Mouse (Mus musculus): ENCODE data around the gene Cux1. TPM values are rescaled to one million over a fixed set of nuclear protein-coding genes. Genes with fewer than 3 reads are reported as not detected.

The Cux1 gene
- polyA plus RNA-seq, 1 experiment, result 39.7 TPM

DNA sequence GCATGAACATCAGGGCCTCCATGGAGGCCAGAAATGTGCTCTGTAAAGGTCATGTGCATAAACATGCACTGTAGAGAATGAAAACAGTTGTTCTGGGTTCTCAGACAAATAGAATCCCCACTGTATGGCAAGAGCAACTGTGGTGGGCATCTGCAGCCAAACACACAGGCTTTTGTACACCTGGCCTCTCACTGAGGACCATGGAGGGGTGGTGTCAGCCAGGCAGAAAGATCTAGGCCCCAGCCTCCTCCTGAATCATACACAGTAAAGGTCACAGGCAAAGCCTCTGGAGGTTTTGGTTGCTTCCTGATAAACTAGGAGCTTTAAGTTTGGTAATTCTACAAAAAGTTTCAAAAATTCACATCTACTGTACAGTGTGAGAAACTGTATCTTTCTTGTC is 38.1 kb downstream of the Cux1 start:
- TF ChIP-seq GATA1 (IDR thresholded peaks at IDR 0.05; ENCODE audit: borderline replicate concordance, low read length) (no peak), FLI1 (IDR thresholded peaks at IDR 0.05; ENCODE audit: low read length) (no peak)
- Histone ChIP-seq H3K9me3 (no peaks in the 10 kb centered on the region), H3K4me1 (peaks cover 82% of the 10 kb centered on the region)

DNA sequence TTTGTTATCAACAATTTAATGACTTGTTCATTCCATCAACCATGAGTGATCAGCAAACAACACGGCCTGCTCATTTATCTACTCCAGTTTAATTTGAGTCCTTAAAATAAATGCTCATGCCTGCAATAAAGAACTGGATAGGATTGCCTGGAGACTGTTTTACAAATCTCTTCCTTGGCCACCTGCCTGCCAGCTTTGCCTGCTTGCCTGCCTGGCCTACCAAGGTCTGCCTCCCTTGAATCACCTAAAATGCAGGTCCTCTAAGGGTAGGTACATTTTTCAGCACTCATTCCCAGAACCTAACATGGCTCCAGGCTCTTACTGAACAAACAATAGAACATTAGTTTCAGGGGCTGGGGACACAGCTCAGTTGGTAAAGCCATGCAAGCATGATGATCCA is 39.4 kb downstream of the Cux1 start:
- Histone ChIP-seq H3K36me3 (replicated peaks; ENCODE audit: low read length) (peaks cover 40% of the 10 kb centered on the region), H3K9me3 (no peaks in the 10 kb centered on the region), H3K27me3 (replicated peaks) (no peaks in the 10 kb centered on the region), H3K4me3 (replicated peaks) (no peak overlapping the region), H3K4me1 (peaks cover 77% of the 10 kb centered on the region)
- TF ChIP-seq FLI1 (IDR thresholded peaks at IDR 0.05; ENCODE audit: low read length), result no peak
- no peak for TF ChIP-seq GATA1 (IDR thresholded peaks at IDR 0.05; ENCODE audit: borderline replicate concordance, low read length)

More for the DNA sequence above, 38.1 kb downstream of the Cux1 start:
- H3K4me3 ChIP-seq (replicated peaks), result no peak overlapping the region
- H3K27me3 ChIP-seq (replicated peaks), result no peaks in the 10 kb centered on the region
- peaks cover 40% of the 10 kb centered on the region for H3K36me3 ChIP-seq (replicated peaks; ENCODE audit: low read length)

DNA sequence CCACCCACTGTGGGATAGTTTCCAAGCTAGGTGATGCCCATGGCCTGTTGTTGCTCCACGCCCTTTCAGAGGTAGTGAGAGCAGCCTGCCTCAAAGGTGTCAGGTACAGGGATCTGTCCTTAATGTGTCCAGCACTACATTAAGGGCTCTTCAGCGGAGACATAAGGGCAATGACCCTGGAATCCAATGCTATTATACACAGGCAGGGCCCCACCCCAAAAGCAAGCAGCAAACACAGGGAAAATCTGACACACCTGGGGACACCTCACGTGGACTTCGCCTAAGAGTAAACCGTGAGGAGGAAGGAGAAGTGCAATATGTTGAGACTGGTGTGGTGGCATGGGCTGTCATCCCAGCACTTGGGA is 40.8 kb downstream of the Cux1 start:
- Histone ChIP-seq H3K4me1 (peaks cover 75% of the 10 kb centered on the region), H3K9me3 (no peaks in the 10 kb centered on the region), H3K36me3 (replicated peaks; ENCODE audit: low read length) (peaks cover 39% of the 10 kb centered on the region), H3K27me3 (replicated peaks) (no peaks in the 10 kb centered on the region), H3K4me3 (replicated peaks) (no peak overlapping the region)
- TF ChIP-seq FLI1 (IDR thresholded peaks at IDR 0.05; ENCODE audit: low read length) (no peak), GATA1 (IDR thresholded peaks at IDR 0.05; ENCODE audit: borderline replicate concordance, low read length) (no peak)

DNA sequence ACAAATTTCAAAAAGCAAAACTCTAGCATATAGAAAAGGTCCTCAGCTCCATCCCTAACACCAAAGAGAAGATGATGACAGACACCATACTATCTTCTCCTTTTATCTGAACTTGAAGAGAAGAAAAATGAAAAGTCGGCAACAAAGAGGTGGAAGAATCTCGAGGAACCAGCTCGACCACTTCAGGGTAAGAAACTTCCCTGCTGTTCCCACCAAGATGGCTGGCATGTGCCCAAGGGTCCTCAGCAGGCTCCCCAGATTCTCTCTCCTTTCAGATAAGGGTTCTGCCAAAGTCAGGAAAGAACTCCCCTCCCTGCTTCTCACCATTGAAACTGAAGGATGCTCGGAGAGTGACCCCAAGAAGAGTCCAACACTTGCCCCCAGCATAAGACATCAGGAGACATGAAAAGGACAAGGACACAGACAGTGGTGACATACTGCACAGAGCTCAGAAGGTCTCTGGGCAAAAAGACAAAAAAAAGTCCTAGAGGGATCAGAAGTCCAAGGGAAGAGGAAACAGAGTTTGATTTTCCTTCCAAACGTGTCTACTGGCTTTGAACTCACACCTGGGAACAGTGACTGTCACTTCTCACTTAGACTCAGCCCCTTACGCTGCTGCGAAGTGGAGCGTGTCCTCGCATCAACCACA is 41.3 kb downstream of the Cux1 start:
- H3K36me3 ChIP-seq (replicated peaks; ENCODE audit: low read length), result peaks cover 39% of the 10 kb centered on the region
- no peaks in the 10 kb centered on the region for H3K9me3 ChIP-seq
- H3K4me3 ChIP-seq (replicated peaks), result no peak overlapping the region
- TF ChIP-seq FLI1 (IDR thresholded peaks at IDR 0.05; ENCODE audit: low read length), result no peak
- no peak for TF ChIP-seq GATA1 (IDR thresholded peaks at IDR 0.05; ENCODE audit: borderline replicate concordance, low read length)
- no peaks in the 10 kb centered on the region for H3K27me3 ChIP-seq (replicated peaks)
- H3K4me1 ChIP-seq, result peaks cover 71% of the 10 kb centered on the region

DNA sequence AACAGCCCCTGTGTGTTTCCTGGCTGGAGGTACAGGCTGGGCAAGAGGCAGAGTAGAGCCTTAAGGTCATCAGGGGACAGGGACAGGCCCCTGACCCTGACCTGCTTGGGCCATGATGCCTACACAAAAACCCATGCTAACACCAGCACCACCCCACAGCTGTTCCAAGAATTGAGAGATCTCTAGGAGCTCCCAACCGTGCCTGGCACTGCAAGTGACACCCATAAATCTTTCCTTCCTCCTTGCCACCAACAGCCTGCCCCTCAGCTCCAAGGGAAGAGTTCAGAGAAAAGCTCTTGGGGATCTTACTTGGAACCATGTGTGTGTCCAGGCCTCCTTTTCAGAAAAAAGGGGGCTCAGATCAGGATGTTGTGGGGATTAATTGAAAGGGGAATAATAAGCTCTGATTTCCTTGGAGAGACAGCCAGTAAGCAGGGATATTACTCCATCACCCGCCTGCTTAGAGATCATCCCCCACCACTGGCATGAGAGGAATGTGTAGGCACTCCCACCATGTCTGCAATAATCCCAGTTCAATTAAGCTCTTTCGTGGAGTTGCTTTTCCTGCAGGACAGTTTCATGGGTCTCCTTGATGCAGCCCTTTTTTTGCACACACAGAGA is 44.3 kb downstream of the Cux1 start:
- TF ChIP-seq GATA1 (IDR thresholded peaks at IDR 0.05; ENCODE audit: borderline replicate concordance, low read length) (no peak), FLI1 (IDR thresholded peaks at IDR 0.05; ENCODE audit: low read length) (no peak)

DNA sequence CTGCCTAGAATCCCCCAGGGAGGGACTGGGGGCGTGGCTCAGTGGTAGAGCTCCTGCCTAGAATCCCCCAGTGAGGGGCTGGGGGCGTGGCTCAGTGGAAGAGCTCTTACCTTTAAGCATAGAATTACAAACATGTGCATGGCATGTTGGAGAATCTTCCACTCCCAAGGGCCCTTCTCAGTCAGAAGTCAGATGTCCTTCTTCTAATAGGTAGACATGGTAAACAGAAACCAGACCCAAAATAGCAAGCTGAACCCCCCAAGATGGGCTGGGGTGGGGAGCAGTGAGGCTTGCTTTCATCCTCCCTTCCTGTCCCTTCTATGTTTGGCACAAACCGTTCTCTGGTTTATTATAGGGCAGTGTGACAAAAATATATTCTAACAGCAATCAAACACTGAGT is 45.6 kb downstream of the Cux1 start:
- TF ChIP-seq FLI1 (IDR thresholded peaks at IDR 0.05; ENCODE audit: low read length) (no peak), GATA1 (IDR thresholded peaks at IDR 0.05; ENCODE audit: borderline replicate concordance, low read length) (no peak)
- Histone ChIP-seq H3K4me1 (peaks cover 67% of the 10 kb centered on the region), H3K36me3 (replicated peaks; ENCODE audit: low read length) (peaks cover 14% of the 10 kb centered on the region), H3K9me3 (no peaks in the 10 kb centered on the region), H3K27me3 (replicated peaks) (no peaks in the 10 kb centered on the region), H3K4me3 (replicated peaks) (no peak overlapping the region)

More for the DNA sequence above, 44.3 kb downstream of the Cux1 start:
- Histone ChIP-seq H3K36me3 (replicated peaks; ENCODE audit: low read length) (peaks cover 25% of the 10 kb centered on the region), H3K4me3 (replicated peaks) (no peak overlapping the region), H3K4me1 (peaks cover 64% of the 10 kb centered on the region), H3K9me3 (no peaks in the 10 kb centered on the region), H3K27me3 (replicated peaks) (no peaks in the 10 kb centered on the region)

DNA sequence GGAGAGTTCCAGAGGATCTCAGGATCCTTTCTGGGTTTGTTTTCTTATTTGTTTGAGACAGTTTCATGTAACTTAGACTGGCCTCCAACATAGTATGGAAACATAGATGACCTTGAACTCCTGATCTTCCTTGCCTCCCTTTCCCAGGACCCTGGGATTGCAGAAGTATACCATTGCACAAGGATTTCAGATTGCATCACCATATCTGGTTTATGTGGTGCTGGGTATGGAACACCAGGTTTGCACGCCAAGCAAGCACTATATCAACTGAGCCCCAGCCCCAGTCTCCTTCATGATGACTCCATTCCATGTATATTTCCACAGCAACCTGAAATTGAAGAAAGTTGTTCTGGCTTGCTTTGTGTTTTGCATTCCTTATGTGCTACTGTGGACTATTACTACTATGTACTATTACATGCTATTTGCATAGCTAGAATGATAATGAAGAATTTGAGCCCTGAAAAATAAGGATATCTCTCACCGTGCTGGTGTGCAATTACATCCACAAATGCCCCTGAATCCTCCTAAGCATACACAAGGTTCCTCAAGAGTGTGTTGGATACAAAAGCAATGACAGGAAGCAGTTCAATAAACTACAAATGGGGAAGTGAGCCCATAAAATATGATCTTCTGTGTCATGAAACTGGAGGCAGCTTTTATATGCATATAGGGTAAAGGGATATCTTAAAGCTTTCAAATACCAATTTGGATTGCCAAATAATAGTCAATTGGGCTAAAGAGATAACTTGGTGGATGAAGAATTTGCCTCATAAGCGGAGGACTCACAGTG is 48.4 kb downstream of the Cux1 start:
- no peaks in the 10 kb centered on the region for H3K9me3 ChIP-seq
- peaks cover 12% of the 10 kb centered on the region for H3K36me3 ChIP-seq (replicated peaks; ENCODE audit: low read length)
- no peak overlapping the region for H3K4me3 ChIP-seq (replicated peaks)
- no peak for TF ChIP-seq FLI1 (IDR thresholded peaks at IDR 0.05; ENCODE audit: low read length)
- TF ChIP-seq GATA1 (IDR thresholded peaks at IDR 0.05; ENCODE audit: borderline replicate concordance, low read length), result no peak
- peaks cover 79% of the 10 kb centered on the region for H3K4me1 ChIP-seq
- no peaks in the 10 kb centered on the region for H3K27me3 ChIP-seq (replicated peaks)

DNA sequence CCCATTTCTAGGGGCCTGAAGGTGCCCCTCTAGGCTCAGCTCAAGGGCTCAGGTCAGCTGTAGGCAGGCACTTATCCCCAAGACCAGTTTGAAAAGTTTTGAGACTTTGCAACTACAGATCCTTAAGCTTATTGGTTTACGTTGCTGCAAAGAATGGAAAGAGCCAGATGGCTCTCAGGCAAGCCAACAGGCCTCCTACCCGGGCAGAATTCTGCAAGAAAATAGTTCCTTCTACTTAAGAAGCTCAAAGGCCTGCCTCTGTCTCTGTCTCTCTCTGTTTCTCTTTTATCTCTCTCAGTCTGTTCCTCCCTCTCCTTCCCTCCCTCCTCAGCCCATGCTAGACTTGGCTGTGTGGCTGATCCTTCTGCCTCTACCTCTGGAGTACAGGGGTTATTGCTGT is 49.8 kb downstream of the Cux1 start:
- Histone ChIP-seq H3K36me3 (replicated peaks; ENCODE audit: low read length) (peaks cover 11% of the 10 kb centered on the region), H3K9me3 (no peaks in the 10 kb centered on the region), H3K27me3 (replicated peaks) (no peaks in the 10 kb centered on the region), H3K4me1 (peaks cover 77% of the 10 kb centered on the region), H3K4me3 (replicated peaks) (no peak overlapping the region)
- TF ChIP-seq FLI1 (IDR thresholded peaks at IDR 0.05; ENCODE audit: low read length) (no peak), GATA1 (IDR thresholded peaks at IDR 0.05; ENCODE audit: borderline replicate concordance, low read length) (no peak)

DNA sequence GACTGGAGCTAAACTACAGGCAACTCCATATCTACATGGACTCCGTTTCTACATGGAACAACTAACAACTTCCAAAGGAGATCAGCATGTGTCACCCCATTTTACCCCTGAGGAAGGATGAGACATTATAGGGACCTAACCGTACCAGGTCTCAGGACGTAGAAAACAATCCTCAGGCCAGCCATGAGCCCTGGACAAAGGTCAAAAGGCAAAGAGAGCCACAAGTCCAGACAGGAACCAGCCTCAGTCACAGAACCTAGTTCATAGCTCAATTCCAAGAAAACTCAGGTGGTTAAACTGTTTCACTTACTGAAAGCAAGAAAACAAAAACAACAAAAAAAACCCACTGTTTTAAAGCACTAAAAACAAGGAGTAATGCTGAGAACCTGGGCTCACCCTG is 50.7 kb downstream of the Cux1 start:
- Histone ChIP-seq H3K9me3 (no peaks in the 10 kb centered on the region), H3K27me3 (replicated peaks) (no peaks in the 10 kb centered on the region), H3K4me3 (replicated peaks) (no peak overlapping the region), H3K36me3 (replicated peaks; ENCODE audit: low read length) (peaks cover 11% of the 10 kb centered on the region), H3K4me1 (peaks cover 79% of the 10 kb centered on the region)
- no peak for TF ChIP-seq GATA1 (IDR thresholded peaks at IDR 0.05; ENCODE audit: borderline replicate concordance, low read length)
- no peak for TF ChIP-seq FLI1 (IDR thresholded peaks at IDR 0.05; ENCODE audit: low read length)
